ENCODE assay signal across 20 mouse cellular contexts in the genomic region with DNA sequence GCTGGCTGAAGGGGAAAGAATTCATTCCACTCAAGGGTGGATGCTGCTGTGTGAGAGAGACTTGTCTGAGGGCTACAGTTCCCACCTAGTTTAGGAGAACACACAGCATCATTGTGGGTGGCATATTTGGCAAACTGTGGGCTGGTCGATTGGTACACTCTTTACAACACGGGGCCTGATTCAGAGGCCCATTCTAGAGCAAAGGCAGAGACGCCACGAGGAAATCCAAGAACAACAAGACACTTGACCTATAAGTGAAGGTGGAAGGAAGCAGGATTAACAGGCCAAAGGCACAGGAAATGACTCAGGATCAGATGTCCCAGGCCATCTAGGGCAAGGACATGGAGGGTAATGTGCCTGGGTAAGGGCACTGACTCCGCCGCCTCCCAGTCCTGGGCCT. TPM values are rescaled to one million over a fixed set of nuclear protein-coding genes. Genes with fewer than 3 reads are reported as not detected.
DNase-seq lines count a peak whose midpoint lies in the region; ATAC-seq lines count a peak whose summit lies in the region.
"Had no signal": no experiment of that assay in that cellular context is flagged by ENCODE, and none has a peak within 500 bp of the region (broad histone marks: within the 10 kb centered on the region; RNA-seq: fewer than 3 reads in every experiment).

No protein-coding gene starts in this region.

- no peak overlapping the region for H3K4me2 ChIP-seq in hindbrain, embryonic 16.5 days (ENCODE audit: low read length)
- H3K4me2 ChIP-seq in limb, embryonic 15.5 days: no peak overlapping the region
- H3K4me2 ChIP-seq: embryonic facial prominence, embryonic 12.5 days; heart, embryonic 15.5 days; neural tube, embryonic 13.5 days had no signal

- no peaks in the 10 kb centered on the region for H3K27me3 ChIP-seq in hindbrain, embryonic 10.5 days (ENCODE audit: insufficient read depth, poor library complexity, severe bottlenecking)
- no peaks in the 10 kb centered on the region for H3K27me3 ChIP-seq in hindbrain, embryonic 16.5 days (replicated peaks; ENCODE audit: control insufficient read depth, insufficient read depth, low read length)
- no peaks in the 10 kb centered on the region for H3K27me3 ChIP-seq in limb, embryonic 15.5 days
- H3K27me3 ChIP-seq: embryonic facial prominence, embryonic 12.5 days; neural tube, embryonic 13.5 days; Patski had no signal

- no peak overlapping the region for H3K9ac ChIP-seq in hindbrain, embryonic 16.5 days (ENCODE audit: low read depth, low read length)
- no peak overlapping the region for H3K9ac ChIP-seq in limb, embryonic 15.5 days
- H3K9ac ChIP-seq: embryonic facial prominence, embryonic 12.5 days; heart, embryonic 15.5 days; neural tube, embryonic 13.5 days had no signal

- no peaks in the 10 kb centered on the region for H3K36me3 ChIP-seq in hindbrain, embryonic 10.5 days
- no peaks in the 10 kb centered on the region for H3K36me3 ChIP-seq in hindbrain, embryonic 16.5 days (ENCODE audit: control insufficient read depth, insufficient read depth, low read length)
- no peaks in the 10 kb centered on the region for H3K36me3 ChIP-seq in limb, embryonic 15.5 days
- H3K36me3 ChIP-seq: embryonic facial prominence, embryonic 12.5 days; forebrain, embryonic 10.5 days; heart, embryonic 15.5 days; neural tube, embryonic 13.5 days had no signal

- no peak overlapping the region for H3K4me3 ChIP-seq in hindbrain, embryonic 10.5 days
- no peak overlapping the region for H3K4me3 ChIP-seq in hindbrain, embryonic 16.5 days (ENCODE audit: low read length)
- no peak overlapping the region for H3K4me3 ChIP-seq in limb, embryonic 15.5 days
- H3K4me3 ChIP-seq: embryonic facial prominence, embryonic 12.5 days; forebrain, embryonic 10.5 days; heart, embryonic 15.5 days; neural tube, embryonic 13.5 days had no signal

- no peak for DNase-seq in frontal cortex, adult 2 months (ENCODE audit: extremely low spot score in 1 of 2, low spot score in 1 of 2)
- DNase-seq in hindbrain, embryonic 10.5 days (ENCODE audit: low spot score): no peak
- DNase-seq in lung, postnatal 25 days (ENCODE audit: low spot score): peak; percentile 37
- DNase-seq in lung, postnatal 14 days: no peak
- DNase-seq in left cerebral cortex, adult 11 months (ENCODE audit: low spot score): no peak
- DNase-seq: B cell, adult 2 months; cerebellum, adult 11-12 months; kidney, postnatal 25 days; right cerebral cortex, postnatal 4 days; thymus, postnatal 4 days had no signal

- WGBS in hindbrain, embryonic 10.5 days: 81% methylated on average over 6 of the region's 6 CpGs
- 90% methylated on average over 6 of the region's 6 CpGs for WGBS in hindbrain, embryonic 16.5 days
- 67% methylated on average over 6 of the region's 6 CpGs for WGBS in limb, embryonic 15.5 days

- peaks cover 28% of the 10 kb centered on the region for H3K4me1 ChIP-seq in hindbrain, embryonic 10.5 days (replicated peaks)
- H3K4me1 ChIP-seq in hindbrain, embryonic 16.5 days (ENCODE audit: control insufficient read depth, insufficient read depth, low read depth, low read length): peaks cover 5% of the 10 kb centered on the region
- peaks cover 49% of the 10 kb centered on the region for H3K4me1 ChIP-seq in limb, embryonic 15.5 days

- ATAC-seq in frontal cortex, adult (ENCODE audit: low TSS enrichment): 0 out of 2 replicates have a peak, but pooled peaks have one; percentile 31
- ATAC-seq in hindbrain, embryonic 16.5 days: no peak
- ATAC-seq in limb, embryonic 15.5 days (ENCODE audit: insufficient number of reproducible peaks, low FRiP score, low TSS enrichment, low read depth): no peak
- ATAC-seq: Patski had no signal

- no peaks in the 10 kb centered on the region for H3K9me3 ChIP-seq in hindbrain, embryonic 10.5 days
- no peaks in the 10 kb centered on the region for H3K9me3 ChIP-seq in hindbrain, embryonic 16.5 days (ENCODE audit: control insufficient read depth, low read length)
- H3K9me3 ChIP-seq in limb, embryonic 15.5 days: no peaks in the 10 kb centered on the region
- H3K9me3 ChIP-seq: embryonic facial prominence, embryonic 12.5 days; forebrain, embryonic 10.5 days; heart, embryonic 15.5 days; neural tube, embryonic 13.5 days had no signal

- H3K27ac ChIP-seq in hindbrain, embryonic 10.5 days: 0 out of 2 replicates have a peak overlapping the region, but pooled peaks have one; percentile 5
- H3K27ac ChIP-seq in hindbrain, embryonic 16.5 days (ENCODE audit: low read depth, low read length): no peak overlapping the region
- peak overlapping the region; percentile 55; the same call in 1 of the 2 replicates for H3K27ac ChIP-seq in limb, embryonic 15.5 days
- H3K27ac ChIP-seq: embryonic facial prominence, embryonic 12.5 days; forebrain, embryonic 10.5 days; heart, embryonic 15.5 days; neural tube, embryonic 13.5 days had no signal

RNA-seq across cellular contexts. Expression of gene Mlph, which starts 14.5 kb away (rescaled TPM):
- polyA plus RNA-seq in frontal cortex, adult 2 months (2012; rRNA removed): 0.69 and 1.2 TPM in 2 replicates
- polyA plus RNA-seq in hindbrain, embryonic 10.5 days (2016; fragmentation: Nextera tagmentation; extraction: Ambion mirVana): 0.14 and 0.32 TPM in 2 replicates
- 0.14 and 0.18 TPM in 2 replicates for polyA plus RNA-seq in hindbrain, embryonic 16.5 days (2015; fragmentation: Nextera tagmentation; extraction: Ambion mirVana)
- 1.4 and 1.6 TPM in 2 replicates for polyA plus RNA-seq in limb, embryonic 15.5 days (2015; fragmentation: Nextera tagmentation; extraction: Ambion mirVana)

RNA-seq across cellular contexts. Expression of gene Prlh, which starts 52.5 kb away (rescaled TPM):
- not detected in 2 replicates for polyA plus RNA-seq in frontal cortex, adult 2 months (2012; rRNA removed)
- polyA plus RNA-seq in hindbrain, embryonic 10.5 days (2016; fragmentation: Nextera tagmentation; extraction: Ambion mirVana): not detected in 2 replicates
- polyA plus RNA-seq in hindbrain, embryonic 16.5 days (2015; fragmentation: Nextera tagmentation; extraction: Ambion mirVana): not detected in 2 replicates
- polyA plus RNA-seq in limb, embryonic 15.5 days (2015; fragmentation: Nextera tagmentation; extraction: Ambion mirVana): not detected in 2 replicates
- polyA plus RNA-seq: embryonic facial prominence, embryonic 12.5 days; forebrain, embryonic 10.5 days; heart, embryonic 15.5 days; limb, embryonic 11.5 days; liver, embryonic 16.5 days; neural tube, embryonic 13.5 days; Patski had no signal

RNA-seq across cellular contexts. Expression of gene Col6a3, which starts 56.6 kb away (rescaled TPM):
- 1.5 and 2.2 TPM in 2 replicates for polyA plus RNA-seq in frontal cortex, adult 2 months (2012; rRNA removed)
- 4.1 and 4.7 TPM in 2 replicates for polyA plus RNA-seq in hindbrain, embryonic 10.5 days (2016; fragmentation: Nextera tagmentation; extraction: Ambion mirVana)
- polyA plus RNA-seq in hindbrain, embryonic 16.5 days (2015; fragmentation: Nextera tagmentation; extraction: Ambion mirVana): 6.9 and 14.5 TPM in 2 replicates
- polyA plus RNA-seq in limb, embryonic 15.5 days (2015; fragmentation: Nextera tagmentation; extraction: Ambion mirVana): 183 and 219 TPM in 2 replicates

Comparison
In these comparisons a context has a peak if more than half of its experiments do, and no peak if none do; other contexts are left out.
1. RNA of gene Col6a3, which starts 56.6 kb away (polyA plus RNA-seq): 183 to 219 TPM in limb, embryonic 15.5 days; 6.9 to 14.5 TPM in hindbrain, embryonic 16.5 days, 4.1 to 4.7 TPM in hindbrain, embryonic 10.5 days and 1.5 to 2.2 TPM in frontal cortex, adult 2 months; every median in the first group is over 10 times any median in the second.